Mouse (Mus musculus) MEL (cell line): Measurements from ENCODE around the gene Ppox. TPM values are rescaled to one million over a fixed set of nuclear protein-coding genes. Genes with fewer than 3 reads are reported as not detected.
A peak's percentile ranks its signal among the peaks of the same experiment; 100 is the strongest.

Experiments
- DNase-seq: peaks from one replicate; pipeline ENCODE4 v3.0.0; 2011; ENCODE audit warnings: low read depth, low spot score
- H3K27ac ChIP-seq: 2 replicates; pipeline ENCODE4 v1.5.1; 2012; ENCODE audit warnings: low read depth, mild to moderate bottlenecking, control low read depth, low read length, moderate library complexity; ENCODE audit not compliant: control insufficient read depth
- H3K27me3 ChIP-seq, 2 experiments: fragments of 150-350 bp in 1 of 2; sonication (generic) in 1 of 2; 2 replicates each; pipeline ENCODE4 v1.6.1; 2012; ENCODE audit warnings: low read length in 2 of 2, mild to moderate bottlenecking in 2 of 2, improper control_type of control experiment in 1 of 2, moderate library complexity in 1 of 2; ENCODE audit not compliant: insufficient read depth in 2 of 2, control insufficient read depth in 1 of 2
- H3K36me3 ChIP-seq, 2 experiments: 2 replicates each; pipeline ENCODE4 v1.6.1; 2012 to 2014; ENCODE audit warnings: low read length in 2 of 2, improper control_type of control experiment in 1 of 2, inconsistent platforms in 1 of 2, mild to moderate bottlenecking in 1 of 2; ENCODE audit not compliant: insufficient read depth in 2 of 2, control insufficient read depth in 1 of 2
- H3K4me1 ChIP-seq, 2 experiments: fragments of 150-350 bp in 1 of 2; sonication (generic) in 1 of 2; 2 replicates each; pipeline ENCODE4 v1.6.1; 2012; ENCODE audit warnings: low read length in 2 of 2, improper control_type of control experiment in 1 of 2, mild to moderate bottlenecking in 1 of 2; ENCODE audit not compliant: insufficient read depth in 2 of 2, control insufficient read depth in 1 of 2
- H3K4me3 ChIP-seq, 2 experiments: fragments of 150-350 bp in 1 of 2; sonication (generic) in 1 of 2; 2 replicates each; pipeline ENCODE4 v1.5.1; 2012; ENCODE audit warnings: low read depth in 2 of 2, low read length in 2 of 2, mild to moderate bottlenecking in 2 of 2, moderate library complexity in 2 of 2, control low read depth in 1 of 2, improper control_type of control experiment in 1 of 2; ENCODE audit not compliant: control insufficient read depth in 1 of 2, insufficient read depth in 1 of 2
- H3K79me2 ChIP-seq: 2 replicates; pipeline ENCODE4 v1.6.1; 2012; ENCODE audit warnings: mild to moderate bottlenecking, low read length, moderate library complexity; ENCODE audit not compliant: control insufficient read depth, poor library complexity, insufficient read depth
- H3K9ac ChIP-seq: 2 replicates; pipeline ENCODE4 v1.6.1; 2012; ENCODE audit warnings: low read depth, mild to moderate bottlenecking, control low read depth, low read length, moderate library complexity; ENCODE audit not compliant: control insufficient read depth, poor library complexity, severe bottlenecking
- H3K9me3 ChIP-seq: fragments of 150-350 bp; sonication (generic); replicated peaks from 2 replicates; pipeline ENCODE4 v1.6.1; 2012; ENCODE audit warnings: mild to moderate bottlenecking, low read length, improper control_type of control experiment, moderate library complexity; ENCODE audit not compliant: insufficient read depth
- CHD1 ChIP-seq: IDR thresholded peaks from 2 replicates; pipeline ENCODE4 v1.6.1; 2012; ENCODE audit warnings: low read depth, mild to moderate bottlenecking, inconsistent platforms, low read length, improper control_type of control experiment
- CHD2 ChIP-seq: IDR thresholded peaks from 2 replicates; pipeline ENCODE4 v1.6.1; 2011; ENCODE audit warnings: low read length, improper control_type of control experiment
- GABPA ChIP-seq: IDR thresholded peaks from 2 replicates; pipeline ENCODE4 v1.6.1; 2012; ENCODE audit warnings: low read depth, mild to moderate bottlenecking, inconsistent platforms, low read length, improper control_type of control experiment, moderate library complexity
- GATA1 ChIP-seq: IDR thresholded peaks from 2 replicates; pipeline ENCODE4 v1.6.1; 2011; ENCODE audit warnings: low read depth, low read length, improper control_type of control experiment
- JUND ChIP-seq: IDR thresholded peaks from 2 replicates; pipeline ENCODE4 v1.6.1; 2011; ENCODE audit warnings: low read depth, mild to moderate bottlenecking, improper control_type of control experiment, low read length
- MAFK ChIP-seq: IDR thresholded peaks from 2 replicates; pipeline ENCODE4 v1.6.1; 2011; ENCODE audit warnings: low read depth, mild to moderate bottlenecking, low read length, improper control_type of control experiment, borderline replicate concordance
- MAX ChIP-seq: IDR thresholded peaks from 2 replicates; pipeline ENCODE4 v1.6.1; 2011; ENCODE audit warnings: low read length, improper control_type of control experiment
- MXI1 ChIP-seq: IDR thresholded peaks from 2 replicates; pipeline ENCODE4 v1.6.1; 2011; ENCODE audit warnings: mild to moderate bottlenecking, low read depth, low read length, improper control_type of control experiment
- MYC ChIP-seq: IDR thresholded peaks from 2 replicates; pipeline ENCODE4 v1.6.1; 2011; ENCODE audit warnings: low read depth, mild to moderate bottlenecking, low read length, improper control_type of control experiment, moderate library complexity
- NRF1 ChIP-seq: IDR thresholded peaks from 2 replicates; pipeline ENCODE4 v1.6.1; 2014; ENCODE audit warnings: low read depth, mild to moderate bottlenecking, inconsistent platforms, low read length, improper control_type of control experiment, moderate library complexity; ENCODE audit not compliant: poor library complexity, insufficient read depth, severe bottlenecking
- POLR2A ChIP-seq, 2 experiments: IDR thresholded peaks; 2 replicates each; pipeline ENCODE4 v1.6.1; 2011 to 2012; ENCODE audit warnings: low read length in 2 of 2, mild to moderate bottlenecking in 2 of 2, control low read depth in 1 of 2, improper control_type of control experiment in 1 of 2, low read depth in 1 of 2, moderate library complexity in 1 of 2; ENCODE audit not compliant: control insufficient read depth in 1 of 2, insufficient read depth in 1 of 2, poor library complexity in 1 of 2
- POLR2AphosphoS2 ChIP-seq: IDR thresholded peaks from 2 replicates; pipeline ENCODE4 v1.6.1; 2011; ENCODE audit warnings: low read length, improper control_type of control experiment
- RAD21 ChIP-seq: IDR thresholded peaks from 2 replicates; pipeline ENCODE4 v1.6.1; 2011; ENCODE audit warnings: mild to moderate bottlenecking, low read depth, low read length, improper control_type of control experiment
- TAL1 ChIP-seq: IDR thresholded peaks from 2 replicates; pipeline ENCODE4 v1.6.1; 2012; ENCODE audit warnings: mild to moderate bottlenecking, inconsistent platforms, low read length, moderate library complexity, mixed read lengths
- ZC3H11A ChIP-seq: IDR thresholded peaks from 2 replicates; pipeline ENCODE4 v1.6.1; 2012; ENCODE audit warnings: low read depth, mild to moderate bottlenecking, inconsistent platforms, low read length, improper control_type of control experiment
- ZKSCAN1 ChIP-seq: IDR thresholded peaks from 2 replicates; pipeline ENCODE4 v1.6.1; 2012; ENCODE audit warnings: low read depth, mild to moderate bottlenecking, inconsistent platforms, low read length, improper control_type of control experiment, moderate library complexity
- ZMIZ1 ChIP-seq: IDR thresholded peaks from 2 replicates; pipeline ENCODE4 v1.6.1; 2012; ENCODE audit warnings: low read depth, mild to moderate bottlenecking, inconsistent platforms, low read length, improper control_type of control experiment, moderate library complexity
- polyA plus RNA-seq, 2 experiments: library from polyadenylated mRNA; stranded (reverse) in 1 of 2; unstranded in 1 of 2; fragments of >175 nt in 1 of 2; fragments of >200 nt in 1 of 2; gene quantifications; 2 replicates each; pipeline versions ENCODE4 v1.2.1 to v1.2.4; 2012; ENCODE audit warnings: low replicate concordance in 2 of 2, low read depth in 1 of 2; ENCODE audit not compliant: insufficient read length in 2 of 2, insufficient read depth in 1 of 2, missing spikeins in 1 of 2
- total RNA-seq: library from RNA; depleted of rRNA; stranded (reverse); fragments of 300-350 nt; gene quantifications from 2 replicates; pipeline ENCODE4 v1.2.3, GENCODE M21; 2012

The Ppox gene
- total and polyA plus RNA-seq, 3 experiments, result 27.0 to 63.6 TPM; not detected in 1

DNA sequence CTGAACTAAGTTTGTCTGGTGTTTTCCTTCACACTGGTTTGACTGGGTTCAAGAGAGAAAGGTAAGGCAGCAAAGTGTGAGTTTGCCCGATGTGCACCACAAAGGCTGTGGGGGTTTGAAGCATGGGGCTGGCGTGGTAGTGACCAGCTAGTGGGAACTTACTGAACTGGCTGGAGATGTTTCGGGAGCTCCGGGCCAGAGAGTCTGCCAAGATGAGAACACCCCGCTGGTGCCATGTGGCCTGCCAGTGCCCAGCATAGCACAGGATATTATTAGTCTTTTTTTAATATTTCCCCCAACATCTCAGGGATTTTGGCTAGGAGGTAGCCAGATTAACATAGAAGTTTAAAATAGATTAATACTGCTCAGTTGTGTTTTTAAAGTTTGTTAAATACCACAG lies 39.2 kb upstream of the Ppox start:
- no peak overlapping the region for H3K27ac ChIP-seq
- no peaks in the 10 kb centered on the region for H3K27me3 ChIP-seq
- H3K9ac ChIP-seq, result no peak overlapping the region
- no peaks in the 10 kb centered on the region for H3K9me3 ChIP-seq
- H3K79me2 ChIP-seq, result no peaks in the 10 kb centered on the region
- no peak overlapping the region for H3K4me3 ChIP-seq
- TF ChIP-seq MAFK, result no peak
- TF ChIP-seq MYC, result no peak
- no peak for TF ChIP-seq NRF1
- no peak for TF ChIP-seq GATA1
- TF ChIP-seq TAL1, result no peak
- TF ChIP-seq POLR2AphosphoS2, result no peak
- no peak for TF ChIP-seq MXI1
- no peak for TF ChIP-seq GABPA
- no peak for TF ChIP-seq CHD2
- TF ChIP-seq ZMIZ1, result no peak
- TF ChIP-seq RAD21, result no peak
- no peak for TF ChIP-seq POLR2A (IDR thresholded peaks at IDR 0.05; ENCODE audit: control insufficient read depth in 1 of 2, insufficient read depth in 1 of 2, low read depth in 1 of 2, low read length in 2 of 2, poor library complexity in 1 of 2)
- TF ChIP-seq ZC3H11A, result no peak
- TF ChIP-seq ZKSCAN1, result no peak
- TF ChIP-seq CHD1, result no peak
- no peak for TF ChIP-seq MAX
- TF ChIP-seq JUND, result no peak
- H3K36me3 ChIP-seq, result peaks cover 0 to 2% of the 10 kb centered on the region in 2 experiments; a peak in 1 of 4 replicates
- no peak for DNase-seq
- H3K4me1 ChIP-seq, result no peaks in the 10 kb centered on the region

DNA sequence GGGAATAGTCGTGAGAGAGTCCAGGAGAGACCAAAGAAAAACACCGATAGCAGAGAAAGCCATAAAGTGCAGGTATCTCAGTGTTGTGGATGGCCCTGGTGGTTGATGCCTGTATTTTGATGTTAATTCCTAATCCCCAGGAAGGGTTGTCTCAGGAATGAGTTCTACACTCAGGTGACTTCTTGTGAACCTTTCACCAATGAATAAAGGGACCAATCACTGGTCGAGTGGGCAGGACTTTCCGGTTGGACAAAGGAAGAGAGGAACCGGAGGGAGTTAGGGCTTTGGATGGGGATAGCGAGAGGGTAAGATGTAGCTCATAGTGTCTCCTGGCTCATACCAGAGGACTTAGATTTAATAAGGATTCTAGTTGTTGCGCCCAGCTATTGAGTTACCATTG lies 38.8 kb upstream of the Ppox start:
- Histone ChIP-seq H3K79me2 (no peaks in the 10 kb centered on the region), H3K36me3 (peaks cover 0 to 2% of the 10 kb centered on the region in 2 experiments; a peak in 1 of 4 replicates)
- TF ChIP-seq POLR2AphosphoS2 (peak; percentile 43; the same call in 1 of the 2 replicates), CHD1 (no peak)
- TF ChIP-seq, all 39 proteins: peak for 1
- no peaks in the 10 kb centered on the region for H3K4me1 ChIP-seq
- H3K9me3 ChIP-seq, result no peaks in the 10 kb centered on the region
- no peak overlapping the region for H3K4me3 ChIP-seq
- H3K27ac ChIP-seq, result no peak overlapping the region
- DNase-seq, result no peak
- H3K9ac ChIP-seq, result no peak overlapping the region
- no peaks in the 10 kb centered on the region for H3K27me3 ChIP-seq
